Mouse (Mus musculus) kidney, adult 10 weeks (tissue): ENCODE measurements around the gene 1700019N19Rik. TPM values are rescaled to one million over a fixed set of nuclear protein-coding genes. Genes with fewer than 3 reads are reported as not detected.

Source experiments
- polyA plus RNA-seq: library from polyadenylated mRNA; stranded (reverse); fragments of 350-450 nt; fragmentation: Illumina TruSeq; extraction: RNeasy Lipid Tissue Mini Kit (QIAGEN cat#74804); gene quantifications from one replicate; pipeline ENCODE4 v1.2.3, GENCODE M21; 2014; ENCODE audit warnings: low read depth, low replicate concordance

The 1700019N19Rik gene
- not detected for polyA plus RNA-seq

GRCm38 (mm10) chr19:58794284-58794683 lies at the start of gene 1700019N19Rik:
Gene 1700019N19Rik, minus strand, starts transcription at chr19:58794461.

GRCm38 (mm10) chr19:58759423-58759822 lies 34.8 kb downstream of the 1700019N19Rik start, which contains the start of gene Pnliprp2:
Gene Pnliprp2, plus strand, starts transcription at chr19:58759719.

Other genes with a start within 250 kb of the 1700019N19Rik start
- gene Pnlip, start 142.0 kb downstream of the 1700019N19Rik start, polyA plus RNA-seq: 0.40 TPM
- not detected for gene Pnliprp1, start 65.6 kb downstream of the 1700019N19Rik start, polyA plus RNA-seq
- gene Pnliprp2, start 34.7 kb downstream of the 1700019N19Rik start, polyA plus RNA-seq: not detected
- gene Eno4, start 149.0 kb upstream of the 1700019N19Rik start, polyA plus RNA-seq: not detected
- 22.7 TPM for gene Hspa12a, start 149.2 kb upstream of the 1700019N19Rik start, polyA plus RNA-seq